Mouse (Mus musculus) cerebellum, adult 2 months (tissue): ENCODE measurements around the gene Camkv.

ENCODE experiments used
- CTCF ChIP-seq: fragments of 200-500 bp; IDR thresholded peaks from 2 replicates; pipeline ENCODE4 v1.5.1; 2011; ENCODE audit warnings: low read depth, mild to moderate bottlenecking, control low read depth, low read length, moderate library complexity, borderline replicate concordance; ENCODE audit not compliant: insufficient read depth
- POLR2A ChIP-seq: fragments of 200-500 bp; IDR thresholded peaks from 2 replicates; pipeline ENCODE4 v1.6.1; 2011; ENCODE audit warnings: low read length, control low read depth, borderline replicate concordance; ENCODE audit not compliant: insufficient read depth

DNA sequence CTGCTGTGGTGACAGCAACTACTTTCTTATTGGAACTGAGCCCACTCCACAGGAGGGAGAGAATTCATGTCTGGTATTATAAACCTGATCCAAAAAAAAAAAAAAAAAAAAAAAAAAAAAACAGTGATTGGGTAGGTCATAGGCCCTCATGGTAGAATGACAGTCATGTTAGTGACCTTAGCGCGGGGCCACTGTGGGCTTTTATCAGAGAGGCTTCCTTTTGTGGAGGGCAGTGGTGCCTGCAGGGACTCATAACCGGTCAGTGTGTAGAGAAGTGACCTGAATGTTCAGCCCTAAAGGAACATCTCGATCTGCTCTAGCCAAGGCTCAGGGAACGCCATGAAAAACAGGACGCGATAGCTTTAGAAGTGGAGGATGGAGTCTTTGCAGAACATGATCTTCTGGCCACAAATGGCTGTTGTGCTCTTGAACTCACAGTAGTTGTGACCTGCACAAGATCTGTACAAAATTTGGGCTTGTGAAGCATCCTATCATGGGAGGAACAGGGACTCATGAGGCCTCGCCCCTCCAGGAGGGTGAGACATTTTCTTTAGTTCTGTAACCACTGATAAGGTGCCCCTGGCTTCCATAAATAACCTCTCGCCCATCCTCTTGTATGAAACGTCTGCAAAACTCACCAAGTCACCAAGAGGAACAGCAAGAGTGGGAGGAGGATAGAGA lies 39.2 kb downstream of the Camkv start:
- TF ChIP-seq POLR2A (no peak), CTCF (no peak)
